Mouse (Mus musculus): ENCODE results near the gene Syf2. TPM values are rescaled to one million over a fixed set of nuclear protein-coding genes. Genes with fewer than 3 reads are reported as not detected.

Gene Syf2
- polyA plus RNA-seq, 1 experiment: 24.3 TPM

- peaks cover 15% of the 10 kb centered on the region for H3K4me1 ChIP-seq (ENCODE audit: control insufficient read depth, insufficient read depth, low read length)
- H3K4me3 ChIP-seq (ENCODE audit: control insufficient read depth, low read depth, low read length): no peak overlapping the region; the same call in 1 of the 2 replicates
- no peaks in the 10 kb centered on the region for H3K36me3 ChIP-seq (ENCODE audit: control insufficient read depth, insufficient read depth, low read length)
- TF ChIP-seq CTCF (IDR thresholded peaks at IDR 0.05; ENCODE audit: control insufficient read depth, insufficient read depth, insufficient replicate concordance, low read depth, low read length) (no peak), POLR2A (IDR thresholded peaks at IDR 0.05; ENCODE audit: control insufficient read depth, low read depth, low read length) (no peak)
- peak overlapping the region; percentile 26; the same call in 1 of the 2 replicates for H3K27ac ChIP-seq (ENCODE audit: control insufficient read depth, insufficient read depth, low read depth, low read length)
- no peaks in the 10 kb centered on the region for H3K27me3 ChIP-seq (ENCODE audit: control insufficient read depth, insufficient read depth, low read length)
These were observed 12.3 kb upstream of the Syf2 start for GRCm38 (mm10) chr4:134918381-134918780.

GRCm38 (mm10) chr4:134919733-134920540 lies 10.8 kb upstream of the Syf2 start:
- Histone ChIP-seq H3K4me3 (ENCODE audit: control insufficient read depth, low read depth, low read length) (peak overlapping the region; percentile 57), H3K27me3 (ENCODE audit: control insufficient read depth, insufficient read depth, low read length) (no peaks in the 10 kb centered on the region), H3K36me3 (ENCODE audit: control insufficient read depth, insufficient read depth, low read length) (peaks cover 3% of the 10 kb centered on the region), H3K27ac (ENCODE audit: control insufficient read depth, insufficient read depth, low read depth, low read length) (0 out of 2 replicates have a peak overlapping the region, but pooled peaks have one; percentile 8), H3K4me1 (ENCODE audit: control insufficient read depth, insufficient read depth, low read length) (peaks cover 13% of the 10 kb centered on the region)
- TF ChIP-seq CTCF (IDR thresholded peaks at IDR 0.05; ENCODE audit: control insufficient read depth, insufficient read depth, insufficient replicate concordance, low read depth, low read length) (no peak), POLR2A (IDR thresholded peaks at IDR 0.05; ENCODE audit: control insufficient read depth, low read depth, low read length) (no peak)

GRCm38 (mm10) chr4:134920631-134921030 lies 10.1 kb upstream of the Syf2 start:
- Histone ChIP-seq H3K4me3 (ENCODE audit: control insufficient read depth, low read depth, low read length) (no peak overlapping the region), H3K4me1 (ENCODE audit: control insufficient read depth, insufficient read depth, low read length) (peaks cover 10% of the 10 kb centered on the region)

GRCm38 (mm10) chr4:134921703-134922102 lies 9.0 kb upstream of the Syf2 start:
- Histone ChIP-seq H3K4me1 (ENCODE audit: control insufficient read depth, insufficient read depth, low read length) (peaks cover 10% of the 10 kb centered on the region), H3K4me3 (ENCODE audit: control insufficient read depth, low read depth, low read length) (peak overlapping the region; percentile 68), H3K36me3 (ENCODE audit: control insufficient read depth, insufficient read depth, low read length) (peaks cover 8% of the 10 kb centered on the region), H3K27ac (ENCODE audit: control insufficient read depth, insufficient read depth, low read depth, low read length) (no peak overlapping the region), H3K27me3 (ENCODE audit: control insufficient read depth, insufficient read depth, low read length) (no peaks in the 10 kb centered on the region)
- TF ChIP-seq CTCF (IDR thresholded peaks at IDR 0.05; ENCODE audit: control insufficient read depth, insufficient read depth, insufficient replicate concordance, low read depth, low read length) (no peak), POLR2A (IDR thresholded peaks at IDR 0.05; ENCODE audit: control insufficient read depth, low read depth, low read length) (no peak)

More at GRCm38 (mm10) chr4:134920631-134921030, 10.1 kb upstream of the Syf2 start:
- Histone ChIP-seq H3K36me3 (ENCODE audit: control insufficient read depth, insufficient read depth, low read length) (peaks cover 7% of the 10 kb centered on the region), H3K27ac (ENCODE audit: control insufficient read depth, insufficient read depth, low read depth, low read length) (no peak overlapping the region), H3K27me3 (ENCODE audit: control insufficient read depth, insufficient read depth, low read length) (no peaks in the 10 kb centered on the region)
- TF ChIP-seq CTCF (IDR thresholded peaks at IDR 0.05; ENCODE audit: control insufficient read depth, insufficient read depth, insufficient replicate concordance, low read depth, low read length): no peak
- no peak for TF ChIP-seq POLR2A (IDR thresholded peaks at IDR 0.05; ENCODE audit: control insufficient read depth, low read depth, low read length)

- Histone ChIP-seq H3K36me3 (ENCODE audit: control insufficient read depth, insufficient read depth, low read length) (peaks cover 8% of the 10 kb centered on the region), H3K27me3 (ENCODE audit: control insufficient read depth, insufficient read depth, low read length) (no peaks in the 10 kb centered on the region), H3K4me1 (ENCODE audit: control insufficient read depth, insufficient read depth, low read length) (peaks cover 10% of the 10 kb centered on the region), H3K27ac (ENCODE audit: control insufficient read depth, insufficient read depth, low read depth, low read length) (peak overlapping the region; percentile 98), H3K4me3 (ENCODE audit: control insufficient read depth, low read depth, low read length) (peak overlapping the region; percentile 94)
- TF ChIP-seq CTCF (IDR thresholded peaks at IDR 0.05; ENCODE audit: control insufficient read depth, insufficient read depth, insufficient replicate concordance, low read depth, low read length) (no peak), POLR2A (IDR thresholded peaks at IDR 0.05; ENCODE audit: control insufficient read depth, low read depth, low read length) (no peak)
These were observed 8.4 kb upstream of the Syf2 start for GRCm38 (mm10) chr4:134922111-134922924.

GRCm38 (mm10) chr4:134922925-134923244 lies 7.8 kb upstream of the Syf2 start:
- peak overlapping the region; percentile 94 for H3K4me3 ChIP-seq (ENCODE audit: control insufficient read depth, low read depth, low read length)
- TF ChIP-seq POLR2A (IDR thresholded peaks at IDR 0.05; ENCODE audit: control insufficient read depth, low read depth, low read length) (peak; percentile 30; the same call in 1 of the 2 replicates), CTCF (IDR thresholded peaks at IDR 0.05; ENCODE audit: control insufficient read depth, insufficient read depth, insufficient replicate concordance, low read depth, low read length) (no peak)
- peak overlapping the region; percentile 98 for H3K27ac ChIP-seq (ENCODE audit: control insufficient read depth, insufficient read depth, low read depth, low read length)
- no peaks in the 10 kb centered on the region for H3K27me3 ChIP-seq (ENCODE audit: control insufficient read depth, insufficient read depth, low read length)
- peaks cover 8% of the 10 kb centered on the region for H3K36me3 ChIP-seq (ENCODE audit: control insufficient read depth, insufficient read depth, low read length)
- peaks cover 10% of the 10 kb centered on the region for H3K4me1 ChIP-seq (ENCODE audit: control insufficient read depth, insufficient read depth, low read length)
